Mouse (Mus musculus) olfactory bulb, adult 2 months (tissue): ENCODE data around the gene Olfr342.

ENCODE experiments used
- CTCF ChIP-seq: fragments of 200-500 bp; IDR thresholded peaks from 2 replicates; pipeline ENCODE4 v1.5.1; 2012; ENCODE audit warnings: low read depth, mild to moderate bottlenecking, low read length, moderate library complexity; ENCODE audit not compliant: insufficient read depth
- POLR2A ChIP-seq: fragments of 200-500 bp; IDR thresholded peaks from 2 replicates; pipeline ENCODE4 v1.6.1; 2012; ENCODE audit warnings: mild to moderate bottlenecking, low read depth, low read length, moderate library complexity; ENCODE audit not compliant: insufficient read depth

DNA sequence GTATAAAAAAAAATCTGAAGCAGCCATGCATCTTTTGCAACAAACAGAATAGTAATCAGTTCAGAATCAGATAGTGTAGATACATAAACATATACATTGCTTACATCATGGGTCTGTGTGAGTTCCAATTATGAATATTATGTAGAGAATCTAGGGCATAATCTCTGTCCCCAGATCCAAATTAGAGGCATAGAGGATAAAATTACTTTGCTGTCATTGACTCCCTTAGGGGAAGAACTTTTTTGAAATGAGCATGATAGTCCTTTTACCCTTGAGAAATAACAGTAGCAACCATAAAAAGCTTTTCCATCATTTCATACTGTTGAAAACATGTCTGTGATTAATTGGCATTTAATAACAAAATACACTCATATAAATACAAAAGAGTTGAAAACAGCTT is 42.4 kb upstream of the Olfr342 start, which contains the start of gene Olfr341:
- TF ChIP-seq CTCF, result no peak
- TF ChIP-seq POLR2A, result no peak
